Mouse (Mus musculus): ENCODE results near the gene Gpr171.

DNA sequence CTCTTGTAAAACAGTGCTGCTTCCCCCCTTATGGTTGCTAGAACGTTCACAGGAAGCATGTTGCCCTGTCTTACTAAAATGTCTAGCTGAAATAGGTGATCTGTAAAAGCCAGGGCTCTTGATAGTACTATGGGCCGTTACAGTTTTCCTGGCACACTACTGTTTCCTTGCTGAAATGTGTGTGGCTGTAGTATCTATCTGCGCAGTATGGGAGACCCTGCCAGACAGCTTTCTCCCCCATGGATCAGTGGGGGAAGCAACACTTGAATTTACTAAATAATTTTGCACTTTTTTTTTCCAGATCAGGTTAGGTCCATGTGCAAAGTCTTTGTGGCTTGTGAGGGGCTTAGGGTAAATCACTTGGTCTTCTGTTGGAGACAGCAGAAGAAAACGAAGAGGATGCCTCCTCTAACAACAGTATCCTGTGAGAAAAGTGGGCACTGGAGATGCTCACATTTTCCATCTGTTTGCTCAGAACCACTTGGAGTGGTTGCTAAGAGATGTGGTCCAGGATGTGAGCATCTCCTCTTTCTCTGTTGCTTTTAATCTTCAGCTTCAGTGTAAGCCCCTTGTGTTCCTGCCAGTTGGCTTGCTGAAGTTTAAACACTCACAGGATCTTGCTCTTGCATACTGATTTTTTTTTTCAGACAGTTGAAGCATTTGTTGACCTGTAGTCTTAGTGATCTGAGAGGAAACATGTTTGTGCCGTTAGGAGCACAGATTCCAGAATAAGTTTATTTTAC lies 34.5 kb upstream of the Gpr171 start:
- TF ChIP-seq CTCF (IDR thresholded peaks at IDR 0.05; ENCODE audit: control insufficient read depth, insufficient read depth, insufficient replicate concordance, low read depth, low read length) (no peak), POLR2A (IDR thresholded peaks at IDR 0.05; ENCODE audit: control insufficient read depth, low read depth, low read length) (no peak)

Measured in testis, adult 2 months (tissue).